Mouse (Mus musculus): Measurements from ENCODE around the gene Ifit3b.
"Not testable (repeated sequence)": the region's sequence is repeated elsewhere in the genome, so short reads cannot be mapped to it uniquely, and the experiment has no call there.

The Ifit3b gene

DNA sequence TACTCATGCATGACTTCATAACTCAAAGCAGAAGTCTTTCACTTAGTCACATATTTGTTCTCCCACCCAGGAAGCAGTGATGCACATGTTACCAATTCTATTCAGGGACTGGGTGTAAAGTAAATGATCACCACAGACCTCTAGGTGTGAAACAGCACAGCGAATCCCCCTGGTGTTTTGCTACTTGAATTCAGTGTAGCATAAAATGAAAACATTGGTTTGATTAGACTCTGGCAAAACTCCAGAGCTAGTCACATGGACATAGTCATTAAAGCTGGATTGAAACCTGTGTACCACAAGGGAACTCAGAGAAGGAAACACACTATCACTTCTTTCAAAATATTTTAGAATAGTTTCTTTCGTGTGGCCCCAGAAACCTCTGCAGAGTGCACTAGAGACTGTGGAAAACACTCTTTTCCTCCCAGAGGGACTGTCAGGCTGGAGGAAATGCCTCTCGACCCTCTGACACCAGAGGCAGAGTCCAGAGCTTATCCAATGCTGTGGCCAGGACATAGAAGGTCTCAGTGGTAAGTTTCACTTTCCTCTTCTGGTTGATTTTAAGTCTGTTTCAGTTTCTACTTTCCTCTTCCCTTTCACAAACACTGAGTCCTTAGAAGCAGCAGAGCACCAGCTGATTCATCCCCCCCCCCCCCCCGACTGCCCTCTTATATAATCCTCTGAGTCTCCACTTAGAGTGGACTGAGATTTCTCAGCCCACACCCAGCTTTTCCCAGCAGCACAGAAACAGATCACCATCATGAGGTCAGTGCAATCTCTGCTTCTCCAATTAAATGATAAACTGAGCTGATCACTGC lies at the start of gene Ifit3b:
Ifit3b (plus strand) TSS at position 734 of the 815 bp plus-strand sequence.
- peak; percentile 46 for DNase-seq

DNA sequence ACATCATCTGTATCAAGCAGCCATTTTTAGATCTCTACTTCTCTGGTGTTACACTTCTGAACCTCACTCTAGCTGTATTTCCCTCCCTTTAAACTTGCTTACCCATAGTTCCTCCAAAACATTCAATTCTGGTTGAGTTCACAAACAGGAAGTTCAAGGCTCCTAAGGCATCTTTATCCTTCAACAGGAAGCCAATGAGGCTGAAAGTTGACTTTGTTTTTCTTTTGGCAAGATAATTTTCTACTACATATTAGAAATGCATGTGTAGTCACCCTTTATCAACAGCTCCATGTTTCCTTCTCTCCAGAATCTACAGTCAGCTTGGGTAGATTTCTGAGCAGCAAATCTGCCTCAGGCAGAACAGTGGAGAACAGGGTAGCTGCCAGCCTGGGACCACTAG lies 45.2 kb upstream of the Ifit3b start:
- DNase-seq: no peak

DNA sequence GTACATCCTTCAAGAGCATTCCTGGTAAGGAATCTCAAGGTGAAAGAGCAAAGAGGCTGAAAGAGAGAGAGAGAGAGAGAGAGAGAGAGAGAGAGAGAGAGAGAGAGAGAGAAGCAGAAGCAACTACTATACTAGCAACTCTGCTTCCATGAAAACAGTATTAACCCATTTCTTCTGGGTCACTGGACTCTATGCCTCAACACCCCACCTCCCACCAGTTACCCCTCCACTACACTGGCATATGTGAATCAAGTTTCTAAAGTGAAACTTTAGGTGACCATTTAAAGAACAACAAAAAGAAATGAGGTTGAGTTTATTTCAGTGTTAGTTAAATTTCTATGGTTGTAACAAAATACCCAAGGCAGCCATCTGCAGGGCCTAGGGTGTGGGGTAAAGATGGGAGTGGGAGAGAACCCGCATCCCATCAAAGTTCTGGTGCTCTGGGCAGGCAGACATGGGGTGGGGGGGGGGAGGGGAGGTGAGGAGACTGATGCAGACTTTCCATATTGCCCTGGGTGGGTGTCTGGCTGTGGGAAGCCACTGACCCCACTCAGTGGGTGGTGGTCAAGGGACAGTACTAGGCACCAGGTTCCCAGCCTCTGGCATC lies 41.5 kb upstream of the Ifit3b start:
- DNase-seq: no peak

DNA sequence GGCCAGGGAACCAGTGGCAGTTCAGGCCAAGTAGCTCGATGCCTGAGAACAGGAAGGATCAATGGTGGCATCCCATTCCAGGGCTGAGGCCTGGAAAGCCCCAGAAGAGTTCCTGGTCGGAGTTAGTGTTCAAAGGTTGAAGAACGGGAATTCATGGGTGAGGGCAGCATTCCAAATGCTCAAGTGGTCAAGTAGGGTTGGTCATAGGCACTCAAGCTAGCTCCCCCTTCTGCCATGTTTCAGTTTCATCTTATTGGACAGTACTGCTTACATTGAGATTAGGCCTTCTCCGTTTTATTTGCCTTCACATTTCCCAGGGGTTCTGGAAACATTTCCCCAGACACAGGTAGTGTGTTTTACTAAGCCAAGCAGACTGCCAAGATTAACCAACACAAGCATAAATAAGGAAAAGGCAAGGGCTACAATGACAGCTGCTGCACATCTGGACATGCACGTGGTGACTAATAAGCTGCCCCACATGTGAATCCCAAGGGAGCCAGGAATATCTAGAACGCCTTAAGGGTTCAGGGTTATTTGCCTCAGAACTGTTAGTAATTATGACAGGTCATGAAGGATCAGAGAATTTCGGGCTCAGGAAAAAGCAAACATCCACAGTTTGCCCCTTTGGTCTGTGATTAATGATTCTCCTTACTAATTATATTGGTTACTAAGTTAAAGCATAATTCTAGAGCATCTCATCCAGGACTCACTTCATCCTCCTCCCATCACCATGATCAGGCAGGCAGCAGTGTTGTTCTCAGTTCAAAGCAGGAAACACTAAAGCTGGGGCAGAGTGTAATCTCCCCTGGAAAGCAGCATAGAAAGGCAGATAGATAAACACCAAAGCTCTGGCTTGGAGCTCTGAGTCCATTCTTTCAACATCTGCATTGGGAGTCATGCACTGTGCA lies 38.5 kb upstream of the Ifit3b start:
- DNase-seq: peak; percentile 56

DNA sequence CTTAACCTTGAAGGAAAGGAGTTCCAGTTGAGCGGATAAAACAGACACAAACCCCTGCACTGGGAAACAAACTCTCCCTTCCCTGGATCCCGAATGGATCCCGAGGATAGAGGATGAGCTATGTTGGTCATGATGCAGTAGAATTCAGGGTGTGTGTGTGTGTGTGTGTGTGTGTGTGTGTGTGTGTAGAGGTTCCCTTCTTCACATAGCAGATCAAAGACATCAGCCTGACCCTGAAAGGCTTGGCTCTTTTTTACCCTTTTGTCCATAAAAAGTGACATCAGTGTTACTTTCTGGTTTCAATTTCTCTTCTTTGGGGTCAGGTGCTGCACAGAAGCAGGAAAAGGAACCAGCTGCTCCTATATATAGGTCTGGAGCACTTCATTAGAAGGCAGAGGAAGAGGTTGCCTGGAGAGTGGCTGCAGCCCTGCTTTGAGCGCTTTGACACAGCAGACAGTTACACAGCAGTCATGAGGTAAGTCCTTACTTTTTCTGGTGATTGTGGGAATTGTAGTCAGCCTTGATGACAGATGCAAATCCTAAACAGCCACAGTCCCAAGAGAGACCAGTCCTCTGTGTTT lies 37.8 kb upstream of the Ifit3b start:
- DNase-seq: no peak

DNA sequence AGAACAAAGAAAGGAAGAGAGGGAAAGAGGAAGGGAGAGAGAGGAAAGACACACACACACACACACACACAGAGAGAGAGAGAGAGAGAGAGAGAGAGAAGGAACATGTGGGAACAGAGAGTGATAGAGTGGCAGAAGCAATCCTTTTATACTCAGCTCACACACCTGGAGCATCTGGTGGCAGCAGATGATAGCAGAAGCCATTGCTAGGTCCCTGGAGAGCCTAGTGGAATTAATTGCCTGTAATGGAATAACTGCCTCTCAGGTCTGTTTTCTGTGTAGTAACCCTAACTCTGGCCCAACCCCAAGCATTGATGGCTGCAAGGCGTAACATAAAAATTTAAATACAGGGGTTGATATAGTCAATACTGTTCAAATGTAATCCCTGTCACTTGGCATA lies 36.7 kb upstream of the Ifit3b start:
- no peak for DNase-seq

DNA sequence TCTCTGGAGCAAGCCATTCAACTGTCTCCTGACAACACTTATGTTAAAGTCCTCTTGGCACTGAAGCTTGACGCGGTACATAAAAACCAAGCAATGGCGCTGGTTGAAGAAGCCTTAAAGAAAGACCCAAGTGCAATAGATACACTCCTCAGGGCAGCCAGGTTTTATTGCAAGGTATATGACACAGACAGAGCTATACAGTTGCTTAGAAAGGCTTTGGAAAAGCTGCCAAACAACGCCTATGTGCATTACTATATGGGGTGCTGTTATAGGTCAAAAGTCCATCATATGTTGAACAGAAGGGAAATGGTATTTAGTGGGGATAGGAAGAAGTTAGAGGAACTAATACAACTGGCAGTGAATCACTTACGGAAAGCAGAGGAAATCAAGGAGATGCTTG lies 34.1 kb upstream of the Ifit3b start:
- no peak for DNase-seq

DNA sequence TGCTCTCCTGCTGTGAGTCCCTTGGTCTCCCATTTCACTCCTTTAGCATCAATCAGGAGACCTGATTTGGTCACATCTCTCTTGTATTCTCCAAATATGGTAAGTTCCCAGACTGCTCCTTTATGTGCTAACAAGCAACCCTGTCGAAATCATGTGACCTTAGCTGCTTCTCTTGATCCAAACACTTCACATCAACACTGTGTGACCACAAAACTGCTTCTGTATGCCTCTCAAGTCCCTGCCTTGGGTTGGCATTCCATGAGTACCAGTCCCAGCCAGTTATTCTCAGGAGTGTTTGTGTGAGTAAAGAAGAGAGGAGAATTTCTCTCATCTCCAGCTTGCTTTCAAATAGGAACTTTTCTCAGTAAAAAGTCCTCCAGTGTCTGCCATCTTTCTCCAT lies 30.6 kb upstream of the Ifit3b start:
- peak; percentile 80 for DNase-seq

DNA sequence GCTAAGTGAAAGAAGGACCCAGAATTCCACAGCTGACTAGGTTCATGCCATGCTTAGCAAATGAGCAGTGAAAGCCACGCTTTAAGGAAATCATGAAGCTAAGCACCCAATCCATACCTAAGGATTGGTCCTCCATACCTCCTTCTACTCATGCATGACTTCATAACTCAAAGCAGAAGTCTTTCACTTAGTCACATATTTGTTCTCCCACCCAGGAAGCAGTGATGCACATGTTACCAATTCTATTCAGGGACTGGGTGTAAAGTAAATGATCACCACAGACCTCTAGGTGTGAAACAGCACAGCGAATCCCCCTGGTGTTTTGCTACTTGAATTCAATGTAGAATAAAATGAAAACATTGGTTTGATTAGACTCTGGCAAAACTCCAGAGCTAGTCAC lies 25.1 kb upstream of the Ifit3b start:
- DNase-seq: not testable (repeated sequence)

DNA sequence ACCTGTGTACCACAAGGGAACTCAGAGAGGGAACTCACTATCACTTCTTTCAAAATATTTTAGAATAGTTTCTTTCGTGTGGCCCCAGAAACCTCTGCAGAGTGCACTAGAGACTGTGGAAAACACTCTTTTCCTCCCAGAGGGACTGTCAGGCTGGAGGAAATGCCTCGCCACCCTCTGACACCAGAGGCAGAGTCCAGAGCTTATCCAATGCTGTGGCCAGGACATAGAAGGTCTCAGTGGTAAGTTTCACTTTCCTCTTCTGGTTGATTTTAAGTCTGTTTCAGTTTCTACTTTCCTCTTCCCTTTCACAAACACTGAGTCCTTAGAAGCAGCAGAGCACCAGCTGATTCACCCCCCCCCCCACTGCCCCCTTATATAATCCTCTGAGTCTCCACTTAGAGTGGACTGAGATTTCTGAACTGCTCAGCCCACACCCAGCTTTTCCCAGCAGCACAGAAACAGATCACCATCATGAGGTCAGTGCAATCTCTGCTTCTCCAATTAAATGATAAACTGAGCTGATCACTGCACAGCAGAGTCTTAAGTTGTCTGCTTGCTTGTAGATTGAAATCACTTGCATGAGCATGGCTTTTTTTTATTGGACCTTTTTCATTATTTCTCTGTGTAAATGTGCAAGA lies 24.5 kb upstream of the Ifit3b start, which contains the start of gene Ifit3:
Ifit3 (plus strand) TSS at position 406 of the 641 bp plus-strand sequence.
- peak; percentile 54 for DNase-seq

DNA sequence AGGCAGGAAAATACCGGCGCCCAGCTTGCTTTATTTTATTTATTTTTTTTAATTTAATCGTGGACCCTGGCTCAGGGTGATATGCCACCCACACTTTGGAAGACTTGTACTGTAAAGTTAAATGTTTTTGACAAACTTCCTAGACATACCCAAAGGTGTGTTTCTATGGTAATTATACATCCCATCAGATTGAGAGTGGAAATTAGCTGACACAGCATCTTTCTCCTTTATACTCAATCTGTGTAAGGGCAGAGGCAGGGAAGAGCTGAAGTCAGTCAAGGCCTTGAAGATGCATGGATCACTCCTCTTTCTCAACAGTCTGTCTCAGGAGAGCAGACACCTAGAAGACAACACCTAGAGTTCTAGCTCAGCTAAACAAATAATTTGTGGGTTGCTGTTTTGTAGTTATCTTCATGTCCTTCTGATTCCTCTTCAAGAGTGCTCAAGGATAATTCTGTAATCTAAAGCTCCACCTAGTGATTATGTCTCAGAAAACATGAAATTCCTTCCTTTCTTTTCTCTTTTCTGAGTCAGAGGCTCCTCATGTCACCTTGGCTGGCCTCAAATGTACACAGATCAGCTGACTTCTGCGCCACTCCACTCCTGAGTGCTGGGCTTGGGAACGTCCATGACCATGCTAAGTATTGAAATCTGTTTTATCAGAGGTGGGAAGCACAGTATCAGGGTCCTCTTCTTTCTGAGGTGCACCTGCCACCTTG lies 21.9 kb upstream of the Ifit3b start:
- DNase-seq: peak; percentile 44

DNA sequence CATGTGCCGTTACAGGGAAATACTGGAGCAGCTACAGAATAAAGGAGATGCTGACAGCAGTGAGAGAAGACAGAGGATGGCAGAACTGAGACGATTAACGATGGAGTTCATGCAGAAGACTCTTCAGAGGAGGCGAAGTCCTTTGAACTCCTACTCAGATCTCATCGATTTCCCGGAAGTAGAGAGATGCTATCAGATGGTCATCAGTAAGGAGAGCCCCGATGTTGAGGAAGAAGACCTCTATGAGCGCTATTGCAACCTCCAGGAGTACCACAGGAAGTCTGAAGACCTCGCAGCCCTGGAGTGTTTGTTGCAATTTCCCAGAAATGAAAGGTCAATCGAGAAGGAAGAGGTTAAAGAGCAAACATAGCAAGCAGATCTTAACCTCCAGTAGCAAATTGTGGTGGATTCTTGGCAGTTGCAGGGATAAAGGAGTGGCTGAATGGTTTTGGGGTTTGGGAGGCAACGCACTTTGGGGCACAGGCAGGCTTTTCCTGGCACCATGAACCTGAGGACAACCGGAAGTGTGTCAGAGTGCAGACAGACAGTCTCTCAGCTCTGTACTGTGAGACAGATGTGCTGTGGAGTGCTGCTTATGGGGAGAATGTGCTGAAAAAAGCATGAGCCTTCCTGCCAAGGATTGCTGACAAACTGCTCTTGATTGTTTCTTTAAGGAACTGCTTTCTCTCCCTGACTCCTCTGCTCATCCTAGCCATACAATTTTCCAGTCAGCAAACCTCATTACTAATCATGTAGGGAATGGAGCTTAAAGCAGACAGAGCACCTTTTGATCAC lies 19.7 kb upstream of the Ifit3b start:
- DNase-seq: not testable (repeated sequence)

DNA sequence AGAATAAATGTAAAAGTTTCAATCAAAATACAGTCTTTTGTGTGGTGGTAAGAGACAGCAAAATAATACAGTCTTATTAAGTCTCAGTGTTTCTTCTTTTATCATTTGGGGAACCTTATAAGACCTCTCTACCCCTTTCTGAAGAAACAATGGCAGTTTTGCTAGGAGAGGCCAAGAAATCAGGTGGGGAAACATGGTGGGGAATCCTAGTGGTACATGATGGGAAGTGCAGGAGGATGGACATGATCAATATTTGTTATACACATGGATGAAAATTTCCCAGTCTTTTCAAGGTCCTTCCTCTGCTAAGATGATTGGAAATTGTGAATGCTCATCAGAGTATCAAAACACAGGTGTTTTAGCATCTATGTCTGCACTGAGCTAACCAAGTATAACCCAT lies 18.8 kb upstream of the Ifit3b start:
- DNase-seq: no peak

DNA sequence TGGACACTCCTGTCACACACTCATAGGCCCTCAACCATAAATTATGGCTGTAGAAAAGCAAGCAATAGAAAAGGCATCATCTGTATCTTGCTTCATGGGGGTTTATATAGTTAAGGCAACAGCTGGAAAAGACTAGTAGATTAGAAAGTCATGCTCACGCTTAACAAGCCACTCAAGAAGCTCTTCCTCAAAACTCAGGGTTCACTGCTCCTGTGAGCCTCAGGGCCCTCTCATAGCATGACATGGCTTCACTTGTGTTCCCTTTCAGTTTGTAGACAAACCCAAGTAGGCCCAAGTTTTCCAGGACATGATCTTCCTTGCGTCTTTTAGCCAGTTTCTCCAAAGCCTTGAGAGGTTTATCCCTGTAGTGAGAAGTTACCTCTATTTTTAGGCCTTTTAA lies 14.3 kb upstream of the Ifit3b start:
- no peak for DNase-seq

DNA sequence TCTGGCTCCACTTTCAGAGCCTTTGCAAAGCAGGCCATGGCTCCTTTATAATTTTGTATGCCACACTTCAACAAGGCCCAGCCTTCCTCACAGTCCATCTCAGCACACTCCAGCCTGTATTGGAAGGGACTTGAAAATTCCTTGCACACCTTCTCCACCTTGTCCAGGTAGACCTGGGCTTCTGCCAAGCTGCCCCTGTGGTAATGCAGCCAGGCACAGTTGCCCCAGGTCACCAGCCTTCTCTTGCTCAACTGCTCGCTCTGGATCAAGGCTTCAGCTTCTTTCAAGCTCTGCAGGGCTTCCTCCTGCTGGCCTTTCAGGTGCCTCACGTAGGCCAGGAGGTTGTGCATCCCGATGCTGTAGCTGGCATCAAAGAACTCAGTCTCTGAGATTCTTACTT lies 13.2 kb upstream of the Ifit3b start:
- DNase-seq: peak; percentile 42

DNA sequence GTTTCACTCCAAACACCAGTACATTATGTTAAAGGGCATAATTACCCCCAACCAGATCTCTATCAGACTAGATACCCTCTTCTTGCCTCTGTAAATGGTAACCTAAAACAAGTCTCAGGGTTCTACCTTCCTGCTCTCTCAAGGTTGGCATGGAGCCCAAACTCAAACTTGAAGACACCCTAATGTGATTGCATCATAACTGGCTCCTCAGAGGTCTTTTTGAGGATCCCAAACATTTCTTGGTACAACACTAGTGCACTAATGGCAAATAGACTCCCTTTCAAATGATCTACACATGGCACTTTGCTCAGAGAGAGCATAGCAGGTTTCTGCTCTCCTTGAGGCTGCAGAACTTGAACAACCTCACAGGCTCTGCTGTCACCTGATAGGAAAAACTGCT lies 11.0 kb upstream of the Ifit3b start:
- DNase-seq: no peak

DNA sequence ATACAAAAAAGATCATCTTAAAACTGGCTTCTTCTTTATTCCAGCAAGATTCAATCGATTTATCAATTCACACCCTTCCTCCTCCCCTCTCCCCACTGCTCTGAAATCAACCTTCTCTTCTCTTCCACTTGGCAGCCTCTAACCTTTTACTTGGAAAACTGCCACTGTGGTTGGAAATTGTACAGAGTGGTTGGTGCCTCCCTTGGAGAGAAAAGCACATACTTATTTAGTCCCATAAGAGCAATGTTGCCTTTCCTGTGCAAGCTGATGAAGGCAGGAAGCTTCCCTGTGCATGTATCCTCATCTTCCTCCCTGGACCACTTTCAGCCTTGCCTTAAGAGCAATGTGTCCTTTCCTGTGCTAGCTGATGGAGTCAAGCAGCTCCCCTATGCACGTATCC lies 9.4 kb upstream of the Ifit3b start:
- peak; percentile 81 for DNase-seq

DNA sequence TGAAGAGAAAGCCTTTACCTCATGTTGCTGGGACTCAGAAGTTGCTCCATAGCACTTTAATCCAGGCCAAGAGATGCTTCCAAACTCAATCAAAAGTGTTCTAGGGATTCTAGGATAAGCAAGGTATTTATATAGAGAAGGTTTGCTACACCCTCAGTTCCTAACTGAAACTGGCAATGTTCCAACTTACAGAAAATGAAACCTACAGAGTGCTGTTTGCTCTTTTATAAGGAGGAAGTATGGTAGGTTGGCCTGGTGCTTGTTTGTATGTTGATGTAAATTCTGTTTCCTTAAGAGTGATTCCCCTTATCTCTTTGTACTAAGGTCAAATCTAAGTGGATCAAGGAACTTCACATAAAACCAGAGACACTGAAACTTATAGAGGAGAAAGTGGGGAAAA lies 8.5 kb upstream of the Ifit3b start:
- DNase-seq: peak; percentile 55

DNA sequence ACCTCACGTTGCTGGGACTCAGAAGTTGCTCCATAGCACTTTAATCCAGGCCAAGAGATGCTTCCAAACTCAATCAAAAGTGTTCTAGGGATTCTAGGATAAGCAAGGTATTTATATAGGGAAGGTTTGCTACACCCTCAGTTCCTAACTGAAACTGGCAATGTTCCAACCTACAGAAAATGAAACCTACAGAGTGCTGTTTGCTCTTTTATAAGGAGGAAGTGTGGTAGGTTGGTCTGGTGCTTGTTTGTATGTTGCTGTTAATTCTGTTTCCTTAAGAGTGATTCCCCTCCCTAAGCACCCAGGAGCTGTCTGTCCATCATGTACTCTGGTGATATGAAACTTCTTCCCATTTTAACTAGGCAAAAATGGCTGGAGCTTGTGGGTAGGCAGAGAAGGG lies 5.9 kb upstream of the Ifit3b start, which contains the start of gene Ifit1bl1:
Ifit1bl1 (minus strand) TSS at position 69 of the 400 bp plus-strand sequence.
- peak; percentile 51 for DNase-seq

DNA sequence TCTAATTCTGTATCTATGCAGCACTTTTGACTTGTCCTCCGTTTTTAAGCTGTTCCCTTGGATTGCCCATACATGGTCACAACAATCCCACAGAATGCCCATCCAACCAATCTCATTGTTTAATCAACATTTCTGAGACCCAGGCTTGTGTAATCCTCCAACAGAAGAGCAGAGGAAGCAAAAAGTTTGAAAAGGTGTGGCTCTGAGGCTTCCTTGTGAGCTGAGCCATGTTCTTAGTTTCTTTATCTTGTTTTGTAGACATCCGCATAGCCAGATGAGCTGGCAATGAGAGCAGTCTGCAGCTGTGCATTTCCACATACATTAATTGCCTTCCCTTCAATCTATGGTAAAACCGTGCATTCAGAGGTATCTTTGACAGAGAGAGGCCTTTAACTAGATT lies 2.3 kb upstream of the Ifit3b start:
- DNase-seq: no peak

DNA sequence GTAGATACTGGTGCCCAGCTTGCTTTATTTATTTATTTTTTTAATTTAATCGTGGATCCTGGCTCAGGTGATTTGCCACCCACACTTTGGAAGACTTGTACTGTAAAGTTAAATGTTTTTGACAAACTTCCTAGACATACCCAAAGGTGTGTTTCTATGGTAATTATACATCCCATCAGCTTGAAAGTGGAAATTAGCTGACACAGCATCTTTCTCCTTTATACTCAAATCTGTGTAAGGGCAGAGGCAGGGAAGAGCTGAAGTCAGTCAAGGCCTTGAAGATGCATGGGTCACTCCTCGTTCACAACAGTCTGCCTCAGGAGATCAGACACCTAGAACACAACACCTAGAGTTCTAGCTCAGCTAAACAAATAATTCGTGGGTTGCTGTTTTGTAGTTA lies 2.3 kb downstream of the Ifit3b start:
- not testable (repeated sequence) for DNase-seq
